33 mouse cellular contexts compared by ENCODE assay signal in genomic region chr13:49379301-49379700, GRCm38 (mm10).
"Had no signal": no experiment of that assay in that cellular context is flagged by ENCODE, and none has a peak within 500 bp of the region (broad histone marks: within the 10 kb centered on the region; RNA-seq: fewer than 3 reads in every experiment).

No protein-coding gene starts in this region.

- H3K27me3 ChIP-seq: heart, embryonic 12.5 days; heart, embryonic 13.5 days; heart, embryonic 15.5 days; hindbrain, embryonic 12.5 days; hindbrain, embryonic 13.5 days; hindbrain, embryonic 15.5 days; intestine, embryonic 15.5 days; kidney, embryonic 15.5 days had no signal

- H3K4me3 ChIP-seq: heart, embryonic 12.5 days; heart, embryonic 13.5 days; heart, embryonic 15.5 days; hindbrain, embryonic 10.5 days; hindbrain, embryonic 12.5 days; hindbrain, embryonic 13.5 days; hindbrain, embryonic 15.5 days; intestine, embryonic 15.5 days; kidney, embryonic 15.5 days; layer of hippocampus, adult 2 months; left cerebral cortex, adult 2 months had no signal

- DNase-seq: heart, postnatal 10 days; heart, postnatal 14 days; heart, postnatal 36 days; kidney, adult 11 months; kidney, adult 18-20 months; kidney, adult 2 months; kidney, adult 8-10 months; kidney, adult 9 months; kidney, postnatal 10 days; kidney, postnatal 14 days; kidney, postnatal 25 days; kidney, postnatal 36 days; kidney, postnatal 4 days; layer of hippocampus, adult 9-11 months; layer of hippocampus, postnatal 36 days had no signal

- H3K4me1 ChIP-seq: hindbrain, embryonic 15.5 days; intestine, embryonic 15.5 days had no signal

- ATAC-seq: hindbrain, embryonic 16.5 days; hindbrain, postnatal 0 days; inflammation-experienced regulatory T-cells, adult 6 months; intestine, embryonic 15.5 days; intestine, embryonic 16.5 days; intestine, postnatal 0 days had no signal

- H3K9me3 ChIP-seq: heart, embryonic 12.5 days; heart, embryonic 13.5 days; heart, embryonic 15.5 days; hindbrain, embryonic 10.5 days; hindbrain, embryonic 12.5 days; hindbrain, embryonic 13.5 days; hindbrain, embryonic 15.5 days; intestine, embryonic 15.5 days; kidney, embryonic 15.5 days had no signal

- H3K4me2 ChIP-seq: heart, embryonic 12.5 days; heart, embryonic 13.5 days; heart, embryonic 15.5 days; hindbrain, embryonic 12.5 days; hindbrain, embryonic 13.5 days; hindbrain, embryonic 14.5 days; hindbrain, embryonic 15.5 days; intestine, embryonic 15.5 days; kidney, embryonic 15.5 days had no signal

- H3K9ac ChIP-seq: heart, embryonic 12.5 days; heart, embryonic 15.5 days; hindbrain, embryonic 12.5 days; hindbrain, embryonic 13.5 days; hindbrain, embryonic 14.5 days; hindbrain, embryonic 15.5 days; intestine, embryonic 15.5 days; kidney, embryonic 15.5 days had no signal

- H3K27ac ChIP-seq: heart, embryonic 13.5 days; heart, embryonic 15.5 days; hindbrain, embryonic 10.5 days; hindbrain, embryonic 12.5 days; hindbrain, embryonic 13.5 days; hindbrain, embryonic 14.5 days; hindbrain, embryonic 15.5 days; hindbrain, postnatal 0 days; intestine, embryonic 15.5 days; kidney, embryonic 15.5 days; kidney, postnatal 0 days; layer of hippocampus, adult 2 months; left cerebral cortex, adult 2 months had no signal
